In genomic region chr2:35337419-35337818, GRCm38 (mm10) we compare ENCODE assay signal across 8 mouse cellular contexts. TPM values are rescaled to one million over a fixed set of nuclear protein-coding genes. Genes with fewer than 3 reads are reported as not detected.
DNase-seq lines count a peak whose midpoint lies in the region; ATAC-seq lines count a peak whose summit lies in the region.

No protein-coding gene starts in this region.

- no peak for ATAC-seq in neural tube, embryonic 11.5 days (ENCODE audit: insufficient read depth, low FRiP score, low TSS enrichment)
- no peak; the same call in 1 of the 2 replicates for ATAC-seq in midbrain, embryonic 16.5 days
- ATAC-seq in CD4-positive, CD25-positive, alpha-beta regulatory T cell, adult 4 months: no peak

- WGBS in neural tube, embryonic 11.5 days: 45% methylated on average over 10 of the region's 10 CpGs
- 56% methylated on average over 10 of the region's 10 CpGs for WGBS in heart, embryonic 10.5 days
- WGBS in limb, embryonic 10.5 days: 57% methylated on average over 10 of the region's 10 CpGs
- WGBS in midbrain, embryonic 16.5 days: 51% methylated on average over 10 of the region's 10 CpGs

- H3K9ac ChIP-seq in neural tube, embryonic 11.5 days (ENCODE audit: low read length): peak overlapping the region; percentile 45
- H3K9ac ChIP-seq in midbrain, embryonic 16.5 days (ENCODE audit: low read depth, low read length): peak overlapping the region; percentile 65; the same call in 1 of the 2 replicates

- peaks cover 2% of the 10 kb centered on the region; the same call in 1 of the 2 replicates for H3K4me1 ChIP-seq in neural tube, embryonic 11.5 days (ENCODE audit: control insufficient read depth, insufficient read depth, low read length)
- H3K4me1 ChIP-seq in heart, embryonic 10.5 days: peaks cover 20% of the 10 kb centered on the region
- peaks cover 30% of the 10 kb centered on the region for H3K4me1 ChIP-seq in limb, embryonic 10.5 days
- H3K4me1 ChIP-seq in midbrain, embryonic 16.5 days (ENCODE audit: control insufficient read depth, insufficient read depth, low read length): peaks cover 12% of the 10 kb centered on the region

- H3K36me3 ChIP-seq in neural tube, embryonic 11.5 days (ENCODE audit: control insufficient read depth, insufficient read depth, low read length): no peaks in the 10 kb centered on the region
- no peaks in the 10 kb centered on the region for H3K36me3 ChIP-seq in heart, embryonic 10.5 days
- H3K36me3 ChIP-seq in limb, embryonic 10.5 days: no peaks in the 10 kb centered on the region
- no peaks in the 10 kb centered on the region for H3K36me3 ChIP-seq in midbrain, embryonic 16.5 days (ENCODE audit: control insufficient read depth, insufficient read depth, low read length)

- no peak overlapping the region; the same call in 1 of the 2 replicates for H3K27ac ChIP-seq in neural tube, embryonic 11.5 days (ENCODE audit: low read depth, low read length)
- peak overlapping the region; percentile 93 for H3K27ac ChIP-seq in heart, embryonic 10.5 days
- H3K27ac ChIP-seq in limb, embryonic 10.5 days: peak overlapping the region; percentile 81
- peak overlapping the region; percentile 20; the same call in 1 of the 2 replicates for H3K27ac ChIP-seq in midbrain, embryonic 16.5 days (ENCODE audit: low read length)

- no peak for DNase-seq in neural tube, embryonic 11.5 days (ENCODE audit: low spot score)
- DNase-seq in neural tube, embryonic 10.5 days (ENCODE audit: extremely low spot score, low spot score): no peak
- DNase-seq in heart, embryonic 10.5 days (ENCODE audit: low spot score): no peak
- DNase-seq in limb, embryonic 10.5 days (ENCODE audit: low spot score): no peak
- no peak for DNase-seq in adrenal gland, postnatal 25 days
- no peak for DNase-seq in right cerebral cortex, adult 18-20 months

- peak overlapping the region; percentile 98 for H3K4me2 ChIP-seq in neural tube, embryonic 11.5 days (ENCODE audit: low read depth)
- H3K4me2 ChIP-seq in midbrain, embryonic 16.5 days (ENCODE audit: low read length): peak overlapping the region; percentile 90

- 0 out of 2 replicates have a peak, but pooled peaks cover 4% of the 10 kb centered on the region for H3K27me3 ChIP-seq in neural tube, embryonic 11.5 days (ENCODE audit: control insufficient read depth, insufficient read depth, low read length)
- no peaks in the 10 kb centered on the region; the same call in 1 of the 2 replicates for H3K27me3 ChIP-seq in heart, embryonic 10.5 days (ENCODE audit: insufficient read depth, poor library complexity, severe bottlenecking)
- H3K27me3 ChIP-seq in limb, embryonic 10.5 days (ENCODE audit: low read depth, poor library complexity, severe bottlenecking): peaks cover 21% of the 10 kb centered on the region
- H3K27me3 ChIP-seq in midbrain, embryonic 16.5 days (ENCODE audit: control insufficient read depth, insufficient read depth, low read depth, low read length): no peaks in the 10 kb centered on the region

- H3K4me3 ChIP-seq in neural tube, embryonic 11.5 days (ENCODE audit: low read depth, low read length): peak overlapping the region; percentile 76; the same call in 1 of the 2 replicates
- peak overlapping the region; percentile 77 for H3K4me3 ChIP-seq in heart, embryonic 10.5 days
- H3K4me3 ChIP-seq in limb, embryonic 10.5 days: peak overlapping the region; percentile 72
- H3K4me3 ChIP-seq in midbrain, embryonic 16.5 days (ENCODE audit: low read depth, low read length): peak overlapping the region; percentile 59

- no peaks in the 10 kb centered on the region for H3K9me3 ChIP-seq in neural tube, embryonic 11.5 days (ENCODE audit: control insufficient read depth, low read length)
- no peaks in the 10 kb centered on the region for H3K9me3 ChIP-seq in heart, embryonic 10.5 days
- no peaks in the 10 kb centered on the region for H3K9me3 ChIP-seq in limb, embryonic 10.5 days (replicated peaks)
- no peaks in the 10 kb centered on the region for H3K9me3 ChIP-seq in midbrain, embryonic 16.5 days (replicated peaks; ENCODE audit: control insufficient read depth, low read length, poor library complexity, severe bottlenecking)

RNA-seq across cellular contexts. Expression of gene Stom, which starts 0.6 kb away (rescaled TPM):
- 15.3 and 15.5 TPM in 2 replicates for polyA plus RNA-seq in neural tube, embryonic 11.5 days (2014; fragmentation: Nextera tagmentation; extraction: Ambion mirVana)
- polyA plus RNA-seq in heart, embryonic 10.5 days (2016; fragmentation: Nextera tagmentation; extraction: Ambion mirVana): 32.9 and 34.0 TPM in 2 replicates
- 10.2 and 10.3 TPM in 2 replicates for polyA plus RNA-seq in limb, embryonic 10.5 days (2016; fragmentation: Nextera tagmentation; extraction: Ambion mirVana)
- 14.5 and 17.6 TPM in 2 replicates for polyA plus RNA-seq in midbrain, embryonic 16.5 days (2015; fragmentation: Nextera tagmentation; extraction: Ambion mirVana)
- polyA plus RNA-seq in CD4-positive, CD25-positive, alpha-beta regulatory T cell, adult 4 months (2017; shearing (Covaris generic)): 1 to 10 TPM; 2.6 to 3.6 TPM
- total RNA-seq in adrenal gland, postnatal 25 days (2021): 42.9 and 45.4 TPM in 2 replicates

RNA-seq across cellular contexts. Expression of gene 4930568D16Rik, which starts 30.1 kb away (rescaled TPM):
- polyA plus RNA-seq in neural tube, embryonic 11.5 days (2014; fragmentation: Nextera tagmentation; extraction: Ambion mirVana): not detected in 2 replicates
- not detected in 2 replicates for polyA plus RNA-seq in heart, embryonic 10.5 days (2016; fragmentation: Nextera tagmentation; extraction: Ambion mirVana)
- not detected in 2 replicates for polyA plus RNA-seq in limb, embryonic 10.5 days (2016; fragmentation: Nextera tagmentation; extraction: Ambion mirVana)
- not detected in 2 replicates for polyA plus RNA-seq in midbrain, embryonic 16.5 days (2015; fragmentation: Nextera tagmentation; extraction: Ambion mirVana)
- not detected for polyA plus RNA-seq in CD4-positive, CD25-positive, alpha-beta regulatory T cell, adult 4 months (2017; shearing (Covaris generic))
- total RNA-seq in adrenal gland, postnatal 25 days (2021): not detected in 2 replicates

RNA-seq across cellular contexts. Expression of gene 4930402F06Rik, which starts 59.6 kb away (rescaled TPM):
- polyA plus RNA-seq in neural tube, embryonic 11.5 days (2014; fragmentation: Nextera tagmentation; extraction: Ambion mirVana): not detected in 2 replicates
- polyA plus RNA-seq in heart, embryonic 10.5 days (2016; fragmentation: Nextera tagmentation; extraction: Ambion mirVana): not detected in 2 replicates
- polyA plus RNA-seq in limb, embryonic 10.5 days (2016; fragmentation: Nextera tagmentation; extraction: Ambion mirVana): not detected in 2 replicates
- polyA plus RNA-seq in midbrain, embryonic 16.5 days (2015; fragmentation: Nextera tagmentation; extraction: Ambion mirVana): not detected in 2 replicates
- not detected for polyA plus RNA-seq in CD4-positive, CD25-positive, alpha-beta regulatory T cell, adult 4 months (2017; shearing (Covaris generic))
- total RNA-seq in adrenal gland, postnatal 25 days (2021): not detected in 2 replicates
